Mouse (Mus musculus) left cerebral cortex, postnatal 10 days (tissue): ENCODE data around the gene Mtch1. TPM values are rescaled to one million over a fixed set of nuclear protein-coding genes. Genes with fewer than 3 reads are reported as not detected.
"Not testable (repeated sequence)": the region's sequence is repeated elsewhere in the genome, so short reads cannot be mapped to it uniquely, and the experiment has no call there.

Experiments
- DNase-seq, 2 experiments: peaks; one replicate each; pipeline ENCODE4 v3.0.0; 2021 to 2022; ENCODE audit warnings: low spot score in 2 of 2, mixed read lengths in 1 of 2; ENCODE audit errors: extremely low spot score in 1 of 2
- intact Hi-C: fragments of 180-260 bp; cut with DNase I; formaldehyde crosslinking; loops from one replicate; pipeline ENCODE4 v1.15.1; 2025
- total RNA-seq, 2 experiments: library from RNA; stranded (reverse); gene quantifications; 2 replicates each; pipeline ENCODE4 v1.2.3; 2021

Mtch1 gene
- total RNA-seq, 2 experiments from 2014 or later, result 493 to 499 TPM

DNA sequence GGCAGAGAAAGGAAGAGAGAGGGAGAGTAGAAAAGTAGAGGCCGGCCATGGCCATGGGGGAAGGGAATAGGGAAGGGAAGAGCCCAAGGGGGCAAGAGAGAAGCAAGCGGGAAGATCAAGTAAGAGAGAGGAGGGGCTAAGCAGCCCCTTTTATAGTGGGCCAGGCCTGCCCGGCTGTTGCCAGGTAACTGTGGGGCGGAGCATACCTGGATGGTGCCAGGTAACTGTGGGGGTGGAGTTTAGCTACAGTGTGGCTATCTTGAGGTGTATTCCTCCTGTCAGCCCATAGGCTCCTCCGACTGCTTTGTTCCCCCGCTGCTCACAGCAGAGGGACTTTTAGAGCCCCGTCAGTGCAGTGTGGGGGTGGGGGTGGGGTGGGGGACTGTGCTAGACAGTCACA is 21.0 kb upstream of the Mtch1 start:
- intact Hi-C loops, result no loop called here
- no peak for DNase-seq

DNA sequence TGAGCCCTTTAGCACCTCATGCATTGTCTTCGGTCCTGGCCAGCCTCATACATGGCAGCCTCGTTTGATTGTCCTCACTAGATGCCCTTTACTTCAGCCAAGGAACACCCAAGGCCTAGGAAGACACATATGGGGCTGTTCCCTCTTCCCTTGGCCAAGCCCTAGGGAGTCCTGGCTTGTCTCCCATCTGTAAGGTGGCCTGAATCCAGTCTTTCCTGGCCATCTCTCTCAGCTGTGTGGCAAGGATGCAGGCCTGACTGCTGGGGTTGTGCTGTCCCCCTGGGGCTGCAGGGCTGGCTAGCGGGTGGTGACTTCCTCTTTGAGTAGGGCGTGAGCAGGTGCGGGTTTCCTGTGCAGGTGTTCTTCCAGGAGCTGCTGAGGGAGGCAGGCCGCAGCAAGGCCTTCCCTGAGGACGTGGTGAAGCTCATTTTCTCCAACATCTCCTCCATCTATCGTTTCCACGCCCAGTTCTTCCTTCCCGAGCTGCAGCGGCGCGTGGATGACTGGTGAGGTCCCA is 17.4 kb upstream of the Mtch1 start:
- intact Hi-C loops, result no loop called here
- no peak for DNase-seq

DNA sequence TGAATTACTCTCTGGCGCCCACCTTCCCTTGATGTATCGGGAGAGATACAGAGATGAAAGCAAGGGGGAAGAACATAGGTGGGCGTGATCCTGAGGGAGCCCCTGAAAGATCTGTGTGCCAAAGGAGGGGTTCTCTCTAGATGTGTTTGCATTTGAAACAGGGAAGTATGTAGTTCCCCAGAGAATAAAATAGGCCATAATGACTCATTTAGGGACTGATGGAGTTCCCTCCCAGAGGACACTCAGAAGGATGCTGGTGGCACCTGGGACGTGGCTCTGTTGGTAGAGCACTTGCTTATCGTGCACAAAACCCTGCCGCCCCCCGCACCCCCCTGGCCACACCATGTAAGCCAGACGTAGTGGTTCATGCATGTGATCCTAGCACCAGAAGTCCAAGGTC is 15.4 kb upstream of the Mtch1 start:
- intact Hi-C loops, result no loop called here
- no peak for DNase-seq

DNA sequence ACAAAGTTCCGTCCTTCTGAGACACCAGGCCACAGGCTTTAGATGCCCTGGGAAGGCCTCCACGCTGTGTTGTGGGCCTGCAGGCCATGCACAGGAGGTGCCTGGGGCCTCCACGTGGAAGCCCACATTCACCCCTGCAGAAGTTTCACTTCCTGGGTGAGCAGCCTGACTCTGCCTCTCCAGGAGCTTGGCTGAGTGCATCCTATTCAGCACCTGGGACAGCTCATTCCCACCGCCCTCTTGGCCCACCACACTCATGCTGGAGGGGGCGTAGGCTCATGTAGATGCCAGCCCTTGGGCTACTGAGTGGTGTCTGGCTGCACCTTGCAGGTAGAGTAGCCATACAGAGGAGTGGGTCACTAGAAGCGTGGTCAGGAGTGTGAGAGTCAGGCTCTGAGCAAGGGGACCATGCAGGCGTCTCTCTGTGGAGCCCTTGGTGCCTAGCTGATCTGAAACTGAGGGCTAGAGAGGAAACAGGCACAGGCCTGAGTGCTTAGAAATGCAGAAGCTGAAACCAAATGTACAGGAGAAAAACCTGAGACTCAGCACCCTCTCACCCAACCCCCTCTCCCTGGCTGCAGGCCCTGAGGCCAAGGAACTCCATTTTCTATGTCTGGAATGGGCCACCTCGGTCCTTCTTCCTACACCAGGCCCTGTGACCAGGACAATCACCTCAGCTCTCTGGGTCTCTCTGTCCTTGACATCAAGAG is 14.4 kb upstream of the Mtch1 start:
- DNase-seq, result no peak
- intact Hi-C loops, result no loop called here

DNA sequence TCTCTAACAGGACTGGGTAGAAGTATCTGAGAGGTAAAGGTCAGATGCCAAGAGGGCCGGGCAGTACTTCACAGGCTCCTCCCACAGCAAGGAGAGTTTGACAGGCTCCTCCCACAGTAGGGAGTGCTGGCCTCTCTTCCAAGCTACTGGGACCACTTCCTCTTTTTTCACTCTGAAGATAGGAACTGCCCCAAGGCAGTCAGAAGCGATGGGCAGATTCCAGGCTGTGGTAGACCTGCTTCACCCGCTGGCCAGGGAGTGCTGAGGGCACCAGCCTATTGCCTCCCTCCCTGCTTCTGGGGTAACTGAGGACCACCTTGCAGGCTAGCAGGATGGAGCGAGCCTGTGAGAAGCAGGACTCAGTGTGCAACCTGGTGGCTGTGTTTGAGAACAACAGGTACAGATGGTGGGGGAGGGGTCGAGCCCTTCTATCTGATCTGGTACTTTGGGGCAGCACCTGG is 13.1 kb upstream of the Mtch1 start, which contains the start of gene Fgd2:
Gene Fgd2, plus strand, starts transcription at position 154 of the 461 bp plus-strand sequence.
- intact Hi-C loops, result no loop called here
- no peak for DNase-seq

DNA sequence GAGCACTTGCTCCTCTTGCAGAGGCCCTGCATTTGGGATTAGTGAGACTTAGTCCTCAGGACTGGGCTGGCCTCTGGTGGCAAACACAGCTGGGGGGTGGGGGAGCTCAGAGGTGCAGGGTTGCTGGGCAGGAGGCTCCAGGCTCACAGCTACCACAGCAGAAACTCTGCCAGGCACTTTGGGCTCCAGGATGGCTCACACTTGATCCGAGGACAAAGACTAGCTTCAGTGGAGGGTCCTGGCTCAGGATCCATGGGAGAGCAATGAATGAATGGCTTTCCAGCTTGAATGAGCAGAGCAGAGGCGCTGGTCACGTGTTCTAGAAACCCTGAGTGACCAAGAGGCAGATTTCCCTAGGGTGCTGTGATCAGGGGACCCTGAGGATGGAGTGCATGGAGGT is 11.2 kb upstream of the Mtch1 start:
- intact Hi-C loops, result no loop called here
- no peak for DNase-seq

DNA sequence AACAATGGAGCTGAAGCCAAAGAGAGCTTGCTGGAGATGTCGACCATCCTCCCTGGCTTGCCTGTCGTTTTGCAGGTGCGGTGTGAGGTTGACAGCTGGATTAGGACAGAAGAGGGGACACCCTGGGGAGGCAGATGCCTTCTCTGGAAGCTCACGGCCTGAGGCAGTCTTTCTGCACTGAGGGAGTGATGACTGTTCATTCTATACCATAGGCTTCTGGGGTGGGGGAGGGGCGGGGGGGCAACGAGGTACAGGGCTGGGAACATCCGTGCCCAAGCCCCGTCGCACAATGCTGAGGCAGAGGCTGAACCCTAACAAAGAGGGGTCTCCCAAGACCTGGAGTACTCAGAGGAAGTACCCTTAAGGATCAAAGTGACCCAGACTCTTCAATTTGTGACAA is 9.1 kb upstream of the Mtch1 start:
- intact Hi-C loops, result no loop called here
- no peak for DNase-seq

DNA sequence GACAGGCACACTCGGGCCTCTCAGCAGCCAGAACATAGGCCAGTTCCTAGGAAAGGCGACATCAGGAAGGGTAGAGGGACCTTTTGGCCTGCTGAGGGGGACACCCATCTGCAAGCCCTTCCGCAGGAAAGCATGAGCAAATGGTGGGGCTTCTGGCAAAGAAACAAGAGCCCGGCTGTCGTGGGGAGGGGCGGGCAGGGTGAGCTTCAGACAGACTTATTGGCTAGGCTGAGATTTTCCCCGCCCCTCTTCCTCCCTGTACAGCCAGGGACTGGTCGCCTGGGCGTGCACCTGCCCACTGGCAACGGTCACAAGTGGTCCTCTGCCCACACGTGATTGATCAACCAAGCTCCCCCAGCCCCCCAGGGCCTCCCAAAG is 8.7 kb upstream of the Mtch1 start:
- DNase-seq, result peak; percentile 68 to 90
- intact Hi-C loops, result no loop called here

DNA sequence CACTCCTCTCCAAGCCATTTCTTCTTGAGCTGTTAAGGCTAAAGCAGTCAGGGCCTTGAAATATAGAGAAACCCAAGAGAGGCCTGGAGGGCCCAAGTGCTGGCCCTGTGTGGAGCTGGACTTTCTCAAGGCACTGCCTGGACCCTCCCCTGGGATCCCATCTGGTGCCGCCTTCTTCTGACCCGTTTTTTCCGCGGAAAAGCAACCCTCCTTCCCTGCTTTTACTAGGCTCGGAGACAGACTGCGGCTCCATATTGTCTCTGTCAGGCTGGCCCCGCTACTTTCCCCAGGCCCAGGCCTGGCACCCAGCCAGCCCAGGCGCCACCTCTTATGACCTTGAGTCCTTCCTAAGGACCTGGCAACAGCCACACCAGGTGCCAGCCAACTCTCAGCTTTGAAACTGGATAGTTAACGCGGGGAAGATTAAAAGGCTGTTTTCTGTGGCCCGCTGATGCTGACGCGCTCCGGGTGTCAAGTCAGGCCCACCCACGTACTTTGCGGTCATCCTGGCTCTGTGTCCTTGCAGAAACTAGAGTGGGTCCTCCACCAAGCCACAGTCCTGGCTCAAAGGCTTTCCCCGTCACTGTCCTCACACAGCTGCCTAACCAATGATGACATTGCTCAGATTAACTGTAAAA is 8.2 kb upstream of the Mtch1 start:
- intact Hi-C loops, result no loop called here
- DNase-seq, result peak in 1 of 2 experiments; percentile 72

DNA sequence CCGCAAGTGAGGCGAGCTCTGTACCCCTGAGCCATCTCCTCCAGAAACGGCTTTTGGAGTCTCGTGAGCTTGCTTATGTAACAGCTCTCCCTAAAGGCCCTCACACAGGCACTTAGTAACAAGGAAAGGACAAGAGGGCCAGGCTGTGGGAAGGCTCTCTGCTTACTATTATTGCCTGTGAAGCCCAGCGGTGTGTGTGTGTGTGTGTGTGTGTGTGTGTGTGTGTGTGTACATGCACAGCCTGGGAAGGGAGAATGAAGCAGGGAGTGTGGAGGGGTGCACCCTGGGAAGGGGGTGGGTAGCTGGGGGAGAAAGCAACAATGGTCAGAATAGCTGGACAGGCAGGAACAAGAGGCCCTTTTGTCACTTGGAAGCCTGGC is 7.7 kb upstream of the Mtch1 start:
- intact Hi-C loops, result no loop called here
- no peak for DNase-seq

DNA sequence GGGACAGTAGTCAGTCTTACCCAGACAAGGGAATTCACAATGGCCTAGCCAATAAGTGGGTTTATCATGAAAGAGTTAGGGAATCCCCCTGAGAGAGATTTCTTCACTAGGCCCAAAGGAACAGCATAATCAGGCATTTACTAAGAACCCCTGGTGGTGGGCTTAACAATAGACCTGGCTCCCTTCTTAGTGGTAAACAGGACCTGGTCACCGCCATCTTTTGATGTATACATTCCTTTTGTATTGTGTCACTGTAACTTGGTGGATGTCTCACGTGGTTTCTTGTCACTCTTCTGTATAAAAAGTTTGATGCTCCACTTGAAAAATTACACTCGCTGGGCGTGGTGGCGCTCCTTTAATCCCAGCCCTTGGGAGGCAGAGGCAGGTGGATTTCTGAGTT is 3.3 kb upstream of the Mtch1 start:
- intact Hi-C loops, DNase-seq: not testable (repeated sequence)

DNA sequence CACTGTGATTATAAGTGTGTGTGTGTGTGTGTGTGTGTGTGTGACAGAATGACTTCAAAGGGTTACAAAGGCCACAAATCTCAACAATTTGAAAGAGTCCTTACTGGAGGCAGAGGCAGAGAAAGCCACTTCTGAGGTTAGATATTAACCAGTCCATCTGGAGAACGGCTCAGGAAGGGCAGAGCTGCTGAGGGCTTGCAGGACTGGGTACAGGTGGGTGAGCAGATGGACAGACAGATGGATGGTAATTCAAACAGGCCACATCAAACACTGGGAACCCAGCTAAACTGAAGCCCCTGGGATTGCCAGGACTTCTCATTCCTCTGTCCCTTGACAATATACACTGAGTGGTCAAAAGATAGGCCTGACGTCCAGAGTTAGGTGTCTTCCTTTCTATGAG is 1.3 kb upstream of the Mtch1 start:
- no peak for DNase-seq
- intact Hi-C loops, result loop anchor here (10.0 kb wide), 1 partner anchor 84 kb away; the partner anchor contains the start of genes BC004004 and Ppil1

DNA sequence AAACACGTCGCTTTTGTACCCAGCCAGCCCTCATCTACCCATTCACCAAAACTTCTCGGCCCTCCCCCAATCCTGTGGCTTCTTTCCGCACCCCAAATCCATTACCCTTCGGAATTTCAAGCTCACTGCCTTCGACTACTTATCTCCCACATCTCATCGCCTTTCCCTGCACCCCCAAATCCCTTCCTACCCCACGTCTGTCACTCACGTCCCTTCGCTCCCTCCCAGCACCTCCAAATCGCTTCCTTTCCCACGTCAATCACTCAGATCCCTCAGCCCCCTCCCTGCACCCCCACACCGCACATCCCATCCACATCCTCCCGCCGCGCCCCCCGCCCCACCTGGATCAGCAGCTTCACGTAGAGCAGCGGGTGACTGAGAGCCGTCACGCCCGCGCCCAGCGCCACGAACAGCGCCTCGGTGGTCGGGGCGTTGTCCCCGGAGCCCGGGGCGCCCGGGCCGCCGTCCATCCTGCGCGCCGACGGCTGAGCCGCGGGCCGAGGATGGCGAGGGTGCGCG is 549 bp downstream of the Mtch1 start:
- DNase-seq, result peak in 1 of 2 experiments; percentile 78

DNA sequence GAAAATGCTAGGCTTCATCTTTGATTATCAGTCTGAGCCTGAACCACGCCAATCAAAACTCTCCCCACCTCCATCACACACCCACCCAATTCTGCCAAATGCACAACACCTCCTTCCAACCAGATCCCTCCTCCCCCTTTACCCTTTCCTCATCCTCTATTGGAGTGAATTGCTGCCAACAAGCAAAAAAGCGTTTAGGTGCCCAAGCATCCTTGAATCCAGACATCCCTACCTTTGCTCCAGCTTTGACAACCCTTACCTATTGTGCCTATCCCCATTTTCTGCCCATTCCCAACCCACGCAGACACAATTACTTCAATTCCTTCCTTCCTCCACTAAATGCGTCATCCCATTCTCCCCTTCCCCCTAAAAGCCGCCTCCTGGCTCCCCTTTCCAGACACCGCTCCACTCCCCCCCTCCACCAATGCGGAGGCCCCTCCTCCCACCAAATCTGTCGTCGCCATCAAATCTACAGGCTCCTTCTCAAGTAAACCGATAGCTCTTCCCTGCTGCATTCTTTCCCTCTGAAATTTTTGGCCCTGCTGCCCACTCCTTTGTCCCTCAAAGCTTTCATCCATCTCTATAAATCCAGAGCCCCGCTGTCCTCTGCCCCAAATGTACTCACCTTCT is 1.1 kb downstream of the Mtch1 start:
- DNase-seq, result peak; percentile 61 to 69
- intact Hi-C loops, result loop anchor here (10.0 kb wide), 1 partner anchor 82 kb away; the partner anchor contains the start of genes BC004004 and Ppil1

More for the DNA sequence above, 549 bp downstream of the Mtch1 start:
- intact Hi-C loops, result loop anchor here (10.0 kb wide), 1 partner anchor 82 kb away; the partner anchor contains the start of genes BC004004 and Ppil1

DNA sequence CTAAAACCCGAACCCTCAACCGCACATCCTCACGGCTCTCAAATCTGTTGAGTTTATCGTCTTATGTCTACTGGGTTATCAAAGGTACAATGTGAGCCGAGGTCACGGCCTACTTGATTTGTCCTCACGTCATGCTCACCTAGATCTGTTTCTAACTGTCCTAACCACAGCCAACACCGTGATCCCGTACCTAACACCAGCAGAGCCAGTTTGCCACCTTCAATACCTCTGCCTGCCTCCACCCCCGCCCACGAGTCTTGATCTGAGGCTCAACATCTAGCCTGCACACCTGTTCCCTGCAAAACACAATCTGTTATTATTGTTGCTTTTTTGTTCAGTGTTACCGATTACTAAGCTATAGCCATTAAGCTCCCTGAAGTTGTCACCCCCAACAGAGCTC is 2.5 kb downstream of the Mtch1 start:
- intact Hi-C loops, result loop anchor here (10.0 kb wide), 1 partner anchor 80 kb away; the partner anchor contains the start of genes BC004004 and Ppil1
- DNase-seq, result no peak

DNA sequence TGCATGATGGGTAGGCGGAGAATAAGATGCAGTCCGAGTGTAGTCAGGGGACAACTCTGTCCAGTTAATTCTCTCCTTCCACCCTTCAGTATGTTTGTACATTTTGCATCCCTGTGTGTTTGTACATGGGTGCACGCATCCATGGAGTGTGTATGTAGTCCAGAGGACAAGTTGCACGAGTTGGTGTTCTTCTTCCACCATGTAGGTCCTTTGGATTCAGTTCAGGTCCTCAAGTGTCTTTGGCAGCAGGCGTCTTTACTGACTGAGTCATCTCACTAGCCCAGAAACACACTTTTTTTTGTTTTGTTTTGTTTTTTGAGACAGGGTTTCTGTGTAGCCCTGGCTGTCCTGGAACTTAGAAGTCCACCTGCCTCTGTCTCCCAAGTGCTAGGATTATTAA is 4.5 kb downstream of the Mtch1 start:
- DNase-seq, result no peak
- intact Hi-C loops, result loop anchor here (10.0 kb wide), 1 partner anchor 78 kb away; the partner anchor contains the start of genes BC004004 and Ppil1

DNA sequence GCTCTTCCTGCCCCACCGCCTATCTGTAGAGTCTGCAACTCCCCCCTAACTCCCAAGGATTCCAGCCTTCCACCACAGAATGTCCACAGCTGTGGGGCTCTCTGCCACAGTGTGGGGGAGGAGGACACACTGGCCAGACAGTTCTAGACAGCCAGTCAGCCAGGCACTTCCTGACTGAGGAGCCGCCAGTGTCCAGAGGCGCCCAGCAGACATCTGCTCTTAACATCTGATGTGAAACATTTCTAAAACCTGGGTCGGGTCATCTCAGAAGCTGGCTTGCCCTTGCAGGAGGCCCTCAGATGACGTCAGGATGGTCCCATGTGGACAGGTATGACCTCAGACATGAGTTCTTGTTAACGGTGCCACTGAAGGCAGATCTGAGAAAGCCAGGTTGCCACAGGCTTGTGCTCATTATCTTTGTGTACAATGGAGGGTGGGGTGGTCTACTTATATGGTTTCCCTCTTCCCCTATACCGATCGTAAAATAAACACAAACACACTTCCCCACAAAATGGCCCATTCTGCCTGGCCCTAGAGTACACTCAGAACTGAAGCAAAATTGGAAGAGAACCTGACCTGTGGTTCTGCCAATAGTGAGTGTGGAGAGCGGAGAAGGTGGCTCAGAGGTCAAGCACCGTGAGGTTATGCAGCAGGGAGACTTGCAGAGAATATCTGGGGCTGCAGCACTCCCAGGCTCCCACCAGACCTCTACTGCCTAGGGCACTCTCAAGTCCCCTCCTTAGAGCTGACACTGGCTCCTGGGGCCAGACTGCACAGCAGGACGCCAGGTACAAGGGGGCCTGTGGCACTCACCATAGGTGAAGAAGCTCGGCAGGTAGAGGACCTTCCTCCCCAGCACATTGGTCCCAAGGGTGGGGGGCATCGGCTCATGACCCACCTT is 5.5 kb downstream of the Mtch1 start:
- peak in 1 of 2 experiments; percentile 74 for DNase-seq
- intact Hi-C loops, result loop anchor here (10.0 kb wide), 1 partner anchor 77 kb away; the partner anchor contains the start of genes BC004004 and Ppil1

DNA sequence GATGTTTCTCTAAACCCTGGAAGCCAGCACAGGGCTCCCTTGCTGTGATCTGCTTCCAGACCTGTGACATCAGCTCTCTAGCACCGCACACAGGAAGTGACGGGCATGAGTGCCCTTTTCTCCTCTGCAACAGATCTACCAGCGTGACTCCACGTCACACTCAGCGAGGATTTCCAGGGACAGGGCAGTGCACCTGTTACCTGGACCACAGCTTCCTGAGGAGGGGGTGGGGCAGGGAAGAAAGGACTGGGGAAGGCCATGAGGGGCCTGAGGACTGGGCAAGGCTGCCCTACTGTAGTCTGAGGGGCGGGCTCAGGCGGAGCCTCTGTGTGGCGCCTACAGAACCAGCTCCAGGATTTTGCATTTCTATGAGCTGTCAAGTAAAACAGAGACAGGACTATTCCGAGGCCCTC is 6.1 kb downstream of the Mtch1 start:
- intact Hi-C loops, result loop anchor here (10.0 kb wide), 1 partner anchor 77 kb away; the partner anchor contains the start of genes BC004004 and Ppil1
- no peak for DNase-seq
